Mouse (Mus musculus) intestine, embryonic 14.5 days (tissue): ENCODE data around the gene Syt16. TPM values are rescaled to one million over a fixed set of nuclear protein-coding genes. Genes with fewer than 3 reads are reported as not detected.

Source experiments
- ATAC-seq: fragments of 200-750 bp; cut with Nextera tagmentation; replicated peaks from 2 replicates; pipeline ENCODE4 v1.8.0; 2017; ENCODE audit warnings: low read depth, moderate number of reproducible peaks, moderate TSS enrichment, moderate library complexity; ENCODE audit not compliant: low FRiP score, low TSS enrichment
- DNase-seq: peaks from one replicate; pipeline ENCODE4 v3.0.0-alpha.2; 2018; ENCODE audit warnings: low spot score
- H3K27ac ChIP-seq: fragments of 300-500 bp; sonication (generic); 2 replicates; pipeline ENCODE4 v1.5.1; 2014; ENCODE audit warnings: low read depth, mild to moderate bottlenecking, control low read depth
- H3K27me3 ChIP-seq: fragments of 300-500 bp; sonication (generic); replicated peaks from 2 replicates; pipeline ENCODE4 v1.6.1; 2014; ENCODE audit warnings: low read length, control low read depth; ENCODE audit not compliant: control insufficient read depth, insufficient read depth
- H3K36me3 ChIP-seq: fragments of 300-500 bp; sonication (generic); 2 replicates; pipeline ENCODE4 v1.6.1; 2014; ENCODE audit warnings: low read length, control low read depth; ENCODE audit not compliant: control insufficient read depth, insufficient read depth
- H3K4me1 ChIP-seq: fragments of 300-500 bp; sonication (generic); replicated peaks from 2 replicates; pipeline ENCODE4 v1.6.1; 2014; ENCODE audit warnings: low read length, control low read depth, mixed read lengths; ENCODE audit not compliant: control insufficient read depth, insufficient read depth
- H3K4me2 ChIP-seq: fragments of 300-500 bp; sonication (generic); 2 replicates; pipeline ENCODE4 v1.6.1; 2014; ENCODE audit warnings: low read length
- H3K4me3 ChIP-seq: fragments of 300-500 bp; sonication (generic); 2 replicates; pipeline ENCODE4 v1.5.1; 2014; ENCODE audit warnings: low read depth, low read length, control low read depth, mixed read lengths
- H3K9ac ChIP-seq: fragments of 300-500 bp; sonication (generic); 2 replicates; pipeline ENCODE4 v1.6.1; 2014; ENCODE audit warnings: mild to moderate bottlenecking, low read length
- H3K9me3 ChIP-seq: fragments of 300-500 bp; sonication (generic); 2 replicates; pipeline ENCODE4 v1.6.1; 2016; ENCODE audit warnings: low read length, control low read depth; ENCODE audit not compliant: control insufficient read depth
- WGBS: fragments of 180-500 bp; shearing (Covaris S2); extraction: QIAGEN DNeasy Blood & Tissue Kit; methylation state at CpG from one replicate; pipeline ENCODE4 v1.1.7; 2014; 5-methylcytosine and 5-hydroxymethylcytosine counted together
- polyA plus RNA-seq: library from polyadenylated mRNA; unstranded; fragments of >200 nt; fragmentation: Nextera tagmentation; extraction: Ambion mirVana; gene quantifications from 2 replicates; pipeline ENCODE4 v1.2.1, GENCODE M21; 2014

Gene Syt16
- polyA plus RNA-seq, 1 experiment from 2014 or later = 1.8 TPM

DNA sequence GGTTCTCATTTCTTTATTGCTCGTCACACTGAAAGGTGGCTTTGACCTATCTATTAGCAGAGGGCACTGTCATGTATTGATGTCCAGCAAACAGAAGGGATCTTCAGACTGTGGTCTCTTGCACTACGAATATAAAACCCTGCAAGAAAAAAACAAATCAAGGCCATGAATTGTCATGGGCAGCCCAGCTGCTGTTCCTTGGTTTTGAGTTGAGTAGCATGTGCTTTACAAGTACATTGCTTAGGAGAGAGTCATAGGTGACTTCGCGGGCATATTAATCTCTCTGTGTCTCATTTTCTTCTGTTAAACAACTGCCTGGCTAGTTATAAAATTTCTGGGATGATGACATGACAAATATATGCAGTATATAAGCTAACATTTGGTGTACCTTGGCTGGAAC lies 192.4 kb downstream of the Syt16 start:
- 84% methylated on average over 4 of the region's 4 CpGs for WGBS
- Histone ChIP-seq H3K27ac (no peak overlapping the region), H3K4me3 (no peak overlapping the region), H3K9ac (no peak overlapping the region), H3K4me1 (no peaks in the 10 kb centered on the region), H3K9me3 (no peaks in the 10 kb centered on the region), H3K27me3 (no peaks in the 10 kb centered on the region), H3K4me2 (no peak overlapping the region), H3K36me3 (no peaks in the 10 kb centered on the region)
- no peak for ATAC-seq
- DNase-seq = no peak

DNA sequence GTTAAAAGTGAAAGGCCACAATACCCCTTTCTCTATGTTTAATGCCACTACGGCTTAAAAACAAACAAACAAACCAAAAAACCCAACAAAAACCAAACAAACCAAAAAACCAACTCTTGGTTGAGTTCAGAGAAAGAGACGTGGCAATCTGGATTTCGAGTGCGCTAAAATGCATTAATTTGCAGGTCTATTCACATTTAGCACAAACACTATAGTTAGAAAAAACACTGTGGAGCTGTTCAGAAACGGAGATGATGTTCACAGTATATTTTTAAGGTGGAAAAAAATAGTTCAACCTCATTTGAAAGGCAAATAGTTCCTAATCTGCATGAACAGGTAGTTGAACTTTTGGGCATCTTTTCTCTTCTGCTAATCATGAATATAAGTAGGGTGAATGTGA lies 192.8 kb downstream of the Syt16 start:
- no peaks in the 10 kb centered on the region for H3K27me3 ChIP-seq

DNA sequence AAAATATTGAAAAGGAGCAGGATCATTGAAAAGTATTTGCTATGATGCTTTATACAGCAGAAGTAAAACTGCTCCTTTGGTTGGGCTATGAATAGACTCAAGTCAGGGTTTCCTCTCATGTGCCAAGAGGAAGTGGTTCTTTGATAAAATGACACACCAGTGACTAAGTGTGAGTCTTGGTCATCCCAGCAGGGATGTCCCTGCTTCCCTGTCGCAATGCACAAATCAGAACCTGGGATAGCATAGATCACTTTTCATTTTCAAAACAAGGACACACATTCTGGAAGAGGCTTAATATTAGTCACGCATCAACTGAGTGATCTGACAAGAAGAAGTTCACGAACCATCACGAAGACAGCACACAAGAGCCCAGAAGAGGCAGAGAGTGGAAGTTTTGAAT lies 195.1 kb downstream of the Syt16 start:
- H3K4me2 ChIP-seq = no peak overlapping the region
- no peaks in the 10 kb centered on the region for H3K4me1 ChIP-seq
- ATAC-seq = no peak
- no peak overlapping the region for H3K27ac ChIP-seq
- H3K27me3 ChIP-seq = no peaks in the 10 kb centered on the region
- H3K36me3 ChIP-seq = no peaks in the 10 kb centered on the region
- H3K4me3 ChIP-seq = no peak overlapping the region
- WGBS = 94% methylated on average over 4 of the region's 4 CpGs
- H3K9ac ChIP-seq = no peak overlapping the region
- H3K9me3 ChIP-seq = no peaks in the 10 kb centered on the region
- no peak for DNase-seq

More for the DNA sequence above, 192.8 kb downstream of the Syt16 start:
- no peaks in the 10 kb centered on the region for H3K9me3 ChIP-seq
- H3K27ac ChIP-seq = no peak overlapping the region
- no peaks in the 10 kb centered on the region for H3K4me1 ChIP-seq
- ATAC-seq (no peak), DNase-seq (no peak)
- H3K4me3 ChIP-seq = no peak overlapping the region
- H3K36me3 ChIP-seq = no peaks in the 10 kb centered on the region
- H3K9ac ChIP-seq = no peak overlapping the region
- H3K4me2 ChIP-seq = no peak overlapping the region
- WGBS = 87% methylated on average over 5 of the region's 5 CpGs

DNA sequence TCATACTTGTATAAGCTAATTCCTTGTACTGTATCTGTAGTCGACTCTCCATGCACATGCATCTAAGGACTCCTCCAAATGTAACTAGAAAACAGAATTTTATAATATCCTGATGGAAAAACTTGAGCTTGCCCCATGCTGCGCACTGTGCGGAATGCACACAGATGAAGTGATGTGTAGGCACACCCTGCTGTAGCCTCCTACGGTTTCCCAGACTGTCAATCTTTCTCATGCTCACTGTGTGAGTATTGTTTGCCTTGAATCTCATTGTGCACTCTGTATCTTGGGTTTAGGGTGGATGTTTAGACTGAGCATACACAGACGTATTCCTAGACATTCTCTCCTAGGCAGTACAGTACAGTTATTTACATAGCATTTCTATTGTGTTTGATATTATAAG lies 203.9 kb downstream of the Syt16 start:
- ATAC-seq (no peak), DNase-seq (no peak)
- Histone ChIP-seq H3K27ac (no peak overlapping the region), H3K9me3 (no peaks in the 10 kb centered on the region), H3K4me3 (no peak overlapping the region), H3K27me3 (no peaks in the 10 kb centered on the region), H3K9ac (no peak overlapping the region), H3K36me3 (no peaks in the 10 kb centered on the region), H3K4me2 (no peak overlapping the region), H3K4me1 (no peaks in the 10 kb centered on the region)
- whole genome bisulfite sequencing = 81% methylated on average over 5 of the region's 5 CpGs

DNA sequence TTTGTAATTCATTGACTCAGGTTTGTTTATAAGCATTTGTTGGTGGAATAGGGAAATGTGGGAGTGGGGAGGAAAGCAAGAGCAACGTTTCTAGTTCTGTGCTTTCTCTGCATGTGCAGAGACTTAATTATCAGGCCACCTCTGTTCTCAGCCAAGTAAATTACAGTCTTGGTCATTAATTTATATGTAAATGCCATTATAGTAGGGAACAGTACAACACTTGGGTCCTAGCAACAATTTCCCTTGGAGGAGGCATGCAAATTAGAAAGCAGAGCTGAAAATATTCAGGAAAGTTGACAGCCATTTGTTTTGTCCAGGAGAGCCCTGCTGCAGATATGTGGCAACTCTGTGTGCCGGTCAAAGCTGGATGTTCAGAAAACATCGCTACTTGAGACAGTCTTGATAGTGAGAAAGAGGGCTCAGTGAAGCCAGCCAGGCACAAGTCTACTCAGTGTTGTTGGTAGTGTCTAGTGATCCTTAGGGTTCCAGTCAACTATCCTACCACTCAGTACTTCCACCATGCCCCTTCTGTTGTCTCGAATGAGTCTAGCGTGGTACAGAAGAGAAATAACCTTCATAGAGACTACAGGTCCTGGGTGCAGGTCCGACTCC lies 205.1 kb downstream of the Syt16 start:
- Histone ChIP-seq H3K9me3 (no peaks in the 10 kb centered on the region), H3K4me1 (no peaks in the 10 kb centered on the region), H3K9ac (no peak overlapping the region), H3K4me3 (no peak overlapping the region), H3K36me3 (no peaks in the 10 kb centered on the region), H3K4me2 (no peak overlapping the region), H3K27me3 (no peaks in the 10 kb centered on the region), H3K27ac (no peak overlapping the region)
- 83% methylated on average over 6 of the region's 6 CpGs for WGBS
- no peak for ATAC-seq
- DNase-seq = no peak

DNA sequence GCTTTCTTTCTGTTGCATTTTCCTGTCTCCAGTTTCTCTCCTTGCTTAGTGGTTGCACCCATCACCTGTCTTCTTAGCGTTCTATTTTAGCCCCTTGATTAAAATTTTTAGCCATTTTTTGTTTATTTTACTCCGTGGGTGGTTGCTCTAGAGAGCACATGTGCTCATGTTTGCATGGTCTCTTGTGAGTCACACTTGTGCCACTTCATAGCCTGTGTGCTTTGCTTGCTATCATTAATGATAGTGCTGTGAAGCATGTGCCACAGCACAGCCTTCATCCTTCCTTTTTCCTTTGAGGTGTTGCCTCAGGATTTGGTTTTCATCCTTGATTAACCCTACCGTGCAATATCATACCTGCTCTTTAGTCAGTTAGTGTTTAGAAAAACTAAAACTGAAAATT lies 214.7 kb downstream of the Syt16 start:
- 72% methylated on average over 3 of the region's 3 CpGs for WGBS
- ATAC-seq = no peak
- no peaks in the 10 kb centered on the region for H3K4me1 ChIP-seq

DNA sequence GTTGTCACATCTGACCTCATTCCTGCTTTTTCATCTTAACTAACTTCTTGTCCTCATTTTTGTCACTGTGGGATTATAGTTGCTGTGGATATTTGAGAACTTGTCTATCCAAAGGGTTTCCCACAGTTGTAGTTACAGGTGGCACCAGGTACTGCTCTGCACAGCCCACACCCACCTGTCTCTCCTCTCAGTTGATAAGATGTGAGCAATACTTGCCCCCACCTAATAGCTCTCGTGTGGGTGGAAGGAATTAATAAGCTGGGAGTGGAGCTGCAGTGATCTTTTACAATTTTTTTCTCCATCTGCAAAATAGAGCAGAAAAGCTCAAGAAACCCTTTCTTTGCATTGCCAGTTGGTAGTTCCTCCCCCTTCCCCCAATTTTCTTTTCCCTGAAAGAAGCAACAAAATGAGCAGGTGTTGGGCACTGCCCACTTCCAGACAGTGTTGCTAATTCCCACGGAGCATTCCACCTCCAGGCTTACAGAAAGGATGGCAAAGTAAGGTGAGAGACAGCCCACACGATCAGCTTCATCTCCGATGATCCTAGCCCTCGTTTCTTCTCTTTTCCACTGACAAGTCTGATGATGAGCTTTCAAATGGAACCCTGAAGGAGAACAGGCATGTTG lies 218.8 kb downstream of the Syt16 start:
- H3K4me1 ChIP-seq = no peaks in the 10 kb centered on the region
- DNase-seq (no peak), ATAC-seq (no peak)
- no peak overlapping the region for H3K4me2 ChIP-seq
- no peak overlapping the region for H3K9ac ChIP-seq
- H3K36me3 ChIP-seq = no peaks in the 10 kb centered on the region
- H3K27ac ChIP-seq = no peak overlapping the region
- no peaks in the 10 kb centered on the region for H3K27me3 ChIP-seq
- no peaks in the 10 kb centered on the region for H3K9me3 ChIP-seq
- WGBS = 73% methylated on average over 5 of the region's 5 CpGs
- no peak overlapping the region for H3K4me3 ChIP-seq

More for the DNA sequence above, 214.7 kb downstream of the Syt16 start:
- Histone ChIP-seq H3K4me2 (no peak overlapping the region), H3K9me3 (no peaks in the 10 kb centered on the region), H3K9ac (no peak overlapping the region), H3K27ac (no peak overlapping the region), H3K36me3 (no peaks in the 10 kb centered on the region), H3K27me3 (no peaks in the 10 kb centered on the region), H3K4me3 (no peak overlapping the region)
- no peak for DNase-seq

DNA sequence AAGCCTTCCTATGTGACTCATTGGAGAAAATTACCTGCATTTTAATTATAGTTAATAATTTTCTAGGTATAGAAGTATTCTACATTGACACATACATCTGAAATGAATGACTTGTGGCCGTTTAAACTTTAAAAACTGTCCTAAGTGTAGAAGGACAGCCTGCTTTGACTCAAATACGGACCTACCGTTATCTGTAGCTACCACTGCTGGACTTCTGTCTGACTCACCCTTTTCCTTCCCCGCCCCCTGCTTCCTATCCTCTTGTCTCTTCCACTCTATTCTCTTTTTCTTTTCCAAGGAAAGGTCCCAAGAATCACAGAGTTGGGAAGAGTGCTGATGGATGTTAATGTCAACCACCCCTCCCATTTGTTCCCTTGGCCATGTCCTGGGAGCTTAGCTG lies 222.4 kb downstream of the Syt16 start:
- H3K4me3 ChIP-seq = no peak overlapping the region
- no peaks in the 10 kb centered on the region for H3K27me3 ChIP-seq

DNA sequence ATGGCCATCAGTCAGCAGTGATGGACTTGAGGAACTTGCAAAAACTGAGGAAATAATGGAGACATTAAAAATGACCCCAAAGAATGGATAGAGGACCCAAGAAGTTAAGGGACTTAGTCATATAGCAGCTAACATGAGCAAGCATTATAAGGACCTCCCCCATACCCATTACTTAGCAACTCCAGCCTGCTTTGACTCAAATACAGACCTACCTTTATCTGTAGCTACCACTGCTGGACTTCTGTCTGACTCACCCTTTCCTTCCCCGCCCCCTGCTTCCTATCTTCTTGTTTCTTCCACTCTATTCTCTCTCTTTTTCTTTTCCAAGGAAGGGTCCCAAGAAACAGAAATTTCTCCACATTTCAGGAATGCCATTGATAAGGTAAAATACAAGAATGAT lies 223.2 kb downstream of the Syt16 start:
- H3K9me3 ChIP-seq = no peaks in the 10 kb centered on the region
- WGBS = 73% methylated on average over 1 of the region's 1 CpGs
- no peak overlapping the region for H3K9ac ChIP-seq

More for the DNA sequence above, 222.4 kb downstream of the Syt16 start:
- no peak for ATAC-seq
- Histone ChIP-seq H3K4me2 (no peak overlapping the region), H3K36me3 (no peaks in the 10 kb centered on the region), H3K9me3 (no peaks in the 10 kb centered on the region), H3K9ac (no peak overlapping the region), H3K4me1 (no peaks in the 10 kb centered on the region), H3K27ac (no peak overlapping the region)
- DNase-seq = no peak
- 76% methylated on average over 4 of the region's 4 CpGs for WGBS

More for the DNA sequence above, 223.2 kb downstream of the Syt16 start:
- no peak overlapping the region for H3K4me3 ChIP-seq
- H3K27me3 ChIP-seq = no peaks in the 10 kb centered on the region
- H3K4me1 ChIP-seq = no peaks in the 10 kb centered on the region
- ATAC-seq (no peak), DNase-seq (no peak)
- no peak overlapping the region for H3K4me2 ChIP-seq
- no peaks in the 10 kb centered on the region for H3K36me3 ChIP-seq
- H3K27ac ChIP-seq = no peak overlapping the region
